Mouse (Mus musculus) cerebellum, postnatal 25 days (tissue): Measurements from ENCODE around the gene Tcn2.
"Not testable (repeated sequence)": the region's sequence is repeated elsewhere in the genome, so short reads cannot be mapped to it uniquely, and the experiment has no call there.

Source experiments
- DNase-seq, 2 experiments: peaks; one replicate each; pipeline ENCODE4 v3.0.0; 2021; ENCODE audit warnings: mixed read lengths in 2 of 2

Gene Tcn2

DNA sequence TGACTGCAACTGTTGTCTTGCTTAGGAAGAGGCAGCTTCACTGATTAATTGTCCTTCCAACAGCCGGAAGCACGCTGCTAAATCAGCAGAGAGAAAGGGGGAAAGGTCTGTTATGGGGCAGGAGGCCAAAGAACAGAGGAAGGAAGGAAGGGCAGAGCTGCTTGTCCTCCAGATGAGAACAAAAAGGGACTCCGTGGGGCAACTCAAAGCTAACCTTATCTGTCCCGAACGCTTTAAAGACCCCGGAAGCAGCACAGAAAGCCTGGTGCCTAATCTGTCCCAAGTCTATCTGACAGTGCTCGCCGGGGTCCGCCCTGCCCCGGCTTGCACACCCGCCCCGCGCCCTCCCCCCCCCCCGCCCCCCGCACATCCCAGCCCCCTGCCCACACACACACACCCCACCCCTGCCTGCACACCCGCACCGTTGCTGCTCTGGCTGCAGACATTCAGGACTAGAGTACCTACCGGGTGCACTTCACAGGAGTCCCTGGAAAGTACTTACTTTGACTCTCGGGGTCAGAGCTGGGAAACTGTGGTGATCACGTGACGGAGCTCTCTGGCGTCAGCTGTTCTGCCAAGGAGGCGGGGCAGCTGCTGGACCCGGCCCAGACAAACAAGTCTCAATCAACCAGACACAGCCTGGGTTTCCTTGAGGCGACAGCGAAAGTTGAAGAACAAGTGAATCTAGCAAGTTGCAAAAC, at the start of gene Tcn2:
TSS of gene Tcn2 (minus strand) at position 649 of the 701 bp plus-strand sequence.
- peak; percentile 45 to 66 for DNase-seq

DNA sequence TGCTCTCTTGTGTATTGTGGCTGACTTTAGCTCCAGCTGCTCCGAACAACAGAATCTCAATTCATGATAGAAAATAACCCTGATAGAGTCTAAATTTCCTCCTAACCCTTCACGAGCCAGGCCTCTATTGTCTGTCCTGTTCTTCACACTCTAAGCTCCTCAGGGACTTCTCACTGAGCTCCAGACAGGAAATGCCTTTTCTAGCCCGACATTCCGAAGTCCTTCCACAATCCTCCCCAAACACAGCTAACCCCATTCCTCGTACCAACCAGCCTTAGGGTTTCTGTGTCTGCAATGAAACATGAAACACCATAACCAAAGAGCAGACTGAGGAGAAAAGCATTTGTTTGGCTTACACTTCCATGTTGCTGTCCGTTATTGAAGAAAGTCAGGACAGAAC, 49.6 kb upstream of the Tcn2 start:
- DNase-seq: no peak

DNA sequence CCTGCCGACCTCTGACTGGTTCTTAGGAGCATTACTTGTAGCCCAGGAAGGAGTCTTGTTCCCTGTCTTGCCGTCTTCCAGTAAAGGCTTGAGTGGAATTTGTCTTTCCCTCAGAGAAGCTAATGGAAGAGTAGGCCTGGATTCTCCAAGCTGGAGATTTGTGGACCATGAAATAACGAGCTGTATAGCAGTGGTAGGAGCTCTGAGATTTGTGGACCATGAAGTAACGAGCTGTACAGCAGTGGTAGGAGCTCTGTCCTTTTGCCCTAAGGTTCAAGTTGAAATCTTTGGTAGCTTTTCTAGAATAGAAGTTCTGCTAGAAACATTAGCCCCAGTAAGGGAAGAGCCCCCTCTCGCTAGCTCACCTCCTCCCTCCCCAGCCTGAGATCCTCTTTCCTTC, 46.5 kb upstream of the Tcn2 start:
- DNase-seq: no peak

DNA sequence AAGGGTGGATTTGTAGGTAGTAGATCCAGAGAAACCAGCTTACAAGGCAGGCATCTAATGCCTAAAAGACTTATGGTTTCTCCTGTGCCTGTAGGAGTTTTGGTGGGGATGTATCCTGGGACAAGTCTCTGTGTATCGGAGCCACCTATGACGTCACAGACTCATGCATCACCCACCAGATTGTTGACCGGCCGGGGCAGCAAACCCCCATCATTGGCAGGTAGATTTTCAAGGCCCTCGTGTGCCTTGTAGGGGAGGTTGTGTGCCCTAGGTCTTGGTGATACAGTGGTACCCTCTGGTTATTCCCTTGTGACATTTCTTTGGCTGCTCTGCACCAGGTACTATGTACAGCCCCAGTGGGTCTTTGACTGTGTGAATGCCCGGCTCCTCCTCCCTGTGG, 44.7 kb upstream of the Tcn2 start, which contains the start of gene 4930556J24Rik:
TSS of gene 4930556J24Rik (minus strand) at position 101 of the 400 bp plus-strand sequence.
- no peak for DNase-seq

DNA sequence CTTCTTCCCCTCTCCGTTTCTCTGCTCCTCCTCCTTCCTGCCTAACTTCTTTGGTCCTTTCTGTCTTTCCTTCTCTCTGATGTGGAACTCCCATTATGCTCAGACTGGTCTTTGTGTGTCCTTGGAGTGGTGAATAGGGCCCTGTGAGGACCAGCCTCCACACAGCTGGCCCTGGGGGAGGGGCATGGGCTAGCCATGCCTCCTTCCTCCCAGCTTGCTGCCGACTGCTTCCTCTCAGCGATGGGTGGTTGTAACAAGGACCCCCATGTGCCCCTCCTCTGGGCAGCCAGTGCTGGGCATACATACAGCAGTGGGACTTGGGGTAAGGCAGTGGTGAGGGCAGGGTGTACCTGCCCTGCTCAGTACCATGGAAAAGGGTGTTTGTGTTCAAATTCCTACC, 42.4 kb upstream of the Tcn2 start:
- peak in 1 of 2 experiments; percentile 14 for DNase-seq

DNA sequence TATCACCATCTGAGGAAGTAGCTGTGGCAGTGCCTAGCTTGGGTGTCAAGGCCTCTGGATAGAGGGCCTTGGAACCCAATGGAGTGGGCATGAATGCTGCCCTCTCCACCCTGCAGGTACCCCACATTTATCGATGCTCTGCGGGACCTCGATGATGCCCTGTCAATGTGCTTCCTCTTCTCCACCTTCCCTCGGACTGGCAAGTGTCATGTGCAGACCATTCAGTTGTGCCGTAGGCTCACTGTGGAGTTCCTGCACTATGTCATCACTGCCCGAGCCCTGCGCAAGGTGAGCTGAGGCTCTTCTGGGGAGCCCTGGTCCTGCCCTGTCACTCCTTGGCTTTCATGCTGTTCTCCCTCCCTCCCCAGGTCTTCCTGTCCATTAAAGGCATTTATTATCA, 41.1 kb upstream of the Tcn2 start:
- DNase-seq: no peak

DNA sequence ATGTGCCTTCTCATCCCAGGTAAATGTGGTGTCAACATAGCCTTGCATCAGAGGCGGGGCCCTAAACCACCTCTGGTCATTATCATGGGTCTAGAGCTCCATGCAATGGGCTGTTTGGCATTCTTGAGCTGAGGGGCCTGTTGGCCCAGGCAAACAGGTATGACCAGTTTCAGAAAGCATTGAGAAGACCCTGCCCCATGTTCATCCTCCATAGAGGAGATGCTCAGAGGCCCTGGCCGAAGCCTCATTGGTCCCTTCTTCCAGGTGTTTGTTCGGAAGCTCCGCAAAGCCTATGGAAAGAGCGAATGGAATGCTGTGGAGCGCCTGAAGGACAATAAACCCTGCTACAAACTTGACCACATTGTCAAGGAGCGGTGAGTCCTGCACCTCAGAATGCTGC, 38.4 kb upstream of the Tcn2 start:
- DNase-seq: peak in 1 of 2 experiments; percentile 2

DNA sequence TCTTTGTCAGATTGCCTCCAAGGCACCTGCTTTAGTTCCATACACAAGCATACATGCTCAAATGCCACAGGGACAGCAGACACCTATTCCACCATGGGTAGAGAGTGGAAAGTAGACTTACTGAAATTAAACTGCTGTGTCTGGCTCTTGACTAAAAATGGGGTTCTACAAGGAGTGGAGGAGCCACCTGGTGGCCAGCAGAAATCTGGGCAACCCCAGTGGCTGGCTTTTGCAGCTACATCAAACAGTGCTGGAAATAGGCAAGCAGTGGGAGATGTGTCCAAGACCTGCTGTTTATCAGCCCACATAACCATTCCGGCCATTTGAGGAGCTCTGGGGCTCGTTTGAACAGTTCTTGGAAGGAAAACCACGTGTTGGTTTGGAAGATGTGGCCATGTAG, 37.9 kb upstream of the Tcn2 start:
- no peak for DNase-seq

DNA sequence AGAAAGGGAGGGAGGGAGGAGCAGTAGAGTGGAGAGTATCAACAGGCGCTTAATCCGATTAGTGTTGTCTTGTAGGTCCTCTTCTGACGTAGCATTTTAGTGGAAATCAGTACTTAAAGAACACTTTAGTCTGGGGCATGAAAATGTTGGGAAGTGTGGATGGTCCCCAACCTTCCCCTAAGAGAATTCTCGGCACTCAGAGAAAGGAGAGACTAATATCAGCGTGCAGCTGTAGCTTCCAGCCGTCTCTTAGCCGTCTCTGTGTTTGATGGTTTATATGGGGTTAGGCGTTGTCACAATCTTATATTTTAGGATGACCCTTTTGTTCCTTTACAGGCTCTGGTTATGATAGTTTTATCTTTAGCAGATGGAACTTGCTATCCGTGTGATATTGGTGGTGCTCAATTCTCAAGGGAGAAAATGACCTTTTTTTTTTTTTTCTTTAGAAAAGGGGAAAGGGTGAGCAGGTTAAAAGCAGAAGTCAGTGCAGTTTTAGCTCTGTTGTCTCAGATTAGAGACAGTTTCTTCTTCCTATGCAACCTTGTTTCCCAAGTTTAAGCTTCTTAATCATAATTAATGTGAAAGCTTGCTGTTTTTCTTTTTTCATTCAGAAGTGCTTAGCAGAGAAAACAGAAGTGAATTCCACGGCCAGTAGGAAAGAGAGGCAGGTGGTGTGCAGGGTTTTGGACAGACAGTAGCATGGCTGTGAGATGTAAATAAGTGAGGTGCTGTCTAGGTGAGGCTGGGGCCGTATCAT, 32.6 kb upstream of the Tcn2 start:
- DNase-seq: no peak

DNA sequence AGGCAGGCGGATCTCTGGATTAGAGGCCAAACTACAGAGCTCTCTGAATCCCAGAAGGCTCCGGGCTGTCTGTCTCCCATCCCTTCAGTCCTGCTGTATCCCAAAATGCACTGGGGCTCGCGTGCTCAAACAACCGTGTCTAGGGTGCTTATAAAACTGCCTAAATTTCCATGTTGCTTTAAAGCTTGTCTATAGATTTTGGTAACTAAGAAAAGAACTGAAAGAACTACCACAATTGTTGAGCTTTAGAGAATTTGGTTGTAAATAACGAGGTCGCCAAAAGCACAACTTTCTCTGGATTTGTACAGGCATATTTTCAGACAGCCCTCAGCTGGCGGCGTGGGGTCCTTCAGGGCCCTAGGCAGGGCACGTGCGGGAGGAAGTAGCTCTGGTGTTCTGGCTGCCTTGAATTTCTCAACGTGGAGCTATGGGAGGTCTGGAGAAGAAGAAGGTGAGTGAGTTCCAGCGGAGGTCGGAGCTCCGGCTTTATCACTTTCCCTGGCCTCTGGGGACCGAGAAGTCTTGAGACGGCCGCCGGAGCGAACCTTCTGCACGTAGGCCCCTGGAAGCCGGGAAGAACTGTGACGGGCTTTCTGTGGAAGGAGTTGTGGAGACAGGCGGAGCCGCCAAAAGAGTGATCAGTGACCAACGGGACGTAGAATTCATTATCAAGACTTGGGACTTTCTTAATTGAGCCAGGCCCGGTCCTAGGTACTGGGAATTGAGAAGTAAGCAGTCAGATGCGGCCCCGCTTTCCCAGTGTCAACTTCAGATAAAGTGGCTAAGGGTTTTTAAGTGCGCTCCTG, 31.9 kb upstream of the Tcn2 start, which contains the start of gene Pes1:
TSS of gene Pes1 (plus strand) at position 366 of the 806 bp plus-strand sequence.
- DNase-seq: peak; percentile 86

DNA sequence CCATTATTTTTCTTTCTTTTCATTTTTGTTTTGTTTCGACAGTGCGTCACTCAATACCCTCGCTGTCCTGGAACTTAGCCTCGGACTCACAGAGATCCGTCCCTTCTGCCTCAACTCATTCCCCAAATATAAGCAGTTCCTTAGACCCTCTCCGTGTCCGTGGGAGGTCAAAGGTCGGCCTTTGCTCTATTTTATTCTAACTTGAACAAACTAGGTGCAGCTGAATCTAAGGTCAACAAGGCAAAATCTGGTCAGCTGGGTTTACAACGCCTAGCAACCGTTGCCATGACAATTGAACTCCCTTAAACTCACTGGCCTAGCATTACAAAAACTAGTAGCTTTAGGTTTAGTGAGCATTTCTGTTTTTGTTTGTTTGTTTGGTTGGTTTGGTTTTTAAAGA, 31.2 kb upstream of the Tcn2 start:
- DNase-seq: no peak

DNA sequence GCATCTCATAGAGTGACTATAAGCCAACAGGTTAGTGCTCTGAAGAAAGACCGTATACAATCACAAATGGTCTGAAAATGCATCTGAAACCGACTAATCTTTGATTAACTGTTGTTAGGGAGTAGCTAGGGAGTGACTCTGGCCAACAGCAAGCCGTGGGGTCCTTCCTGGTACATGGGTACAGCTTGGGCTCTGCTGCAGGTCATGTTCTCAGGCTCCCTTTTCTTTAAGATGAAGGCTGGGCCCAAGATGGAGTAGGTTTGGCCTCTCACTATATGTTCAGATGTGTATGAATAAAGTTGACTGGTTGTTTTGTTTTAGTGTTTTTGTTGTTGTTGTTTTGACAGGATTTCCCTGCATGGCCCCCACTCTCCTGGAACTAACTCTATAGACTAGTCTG, 29.8 kb upstream of the Tcn2 start:
- DNase-seq: no peak

DNA sequence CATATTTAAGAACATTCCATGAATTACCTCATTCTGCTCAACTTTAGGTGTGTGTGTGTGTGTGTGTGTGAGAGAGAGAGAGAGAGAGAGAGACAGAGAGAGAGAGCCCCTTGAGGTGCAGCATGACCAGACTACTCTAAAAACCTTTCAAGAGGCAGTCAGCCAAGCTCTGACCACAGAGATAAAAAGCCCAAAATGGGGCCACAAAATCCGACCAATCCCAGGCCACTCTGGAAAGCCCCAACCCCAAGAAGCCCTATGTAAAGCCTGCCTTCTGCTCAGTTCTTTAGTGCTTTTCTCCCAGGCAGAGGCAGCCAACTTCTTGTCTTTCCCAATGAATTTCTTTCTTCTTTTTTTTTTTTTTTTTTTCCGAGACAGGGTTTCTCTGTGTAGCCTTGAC, 28.9 kb upstream of the Tcn2 start:
- no peak for DNase-seq

DNA sequence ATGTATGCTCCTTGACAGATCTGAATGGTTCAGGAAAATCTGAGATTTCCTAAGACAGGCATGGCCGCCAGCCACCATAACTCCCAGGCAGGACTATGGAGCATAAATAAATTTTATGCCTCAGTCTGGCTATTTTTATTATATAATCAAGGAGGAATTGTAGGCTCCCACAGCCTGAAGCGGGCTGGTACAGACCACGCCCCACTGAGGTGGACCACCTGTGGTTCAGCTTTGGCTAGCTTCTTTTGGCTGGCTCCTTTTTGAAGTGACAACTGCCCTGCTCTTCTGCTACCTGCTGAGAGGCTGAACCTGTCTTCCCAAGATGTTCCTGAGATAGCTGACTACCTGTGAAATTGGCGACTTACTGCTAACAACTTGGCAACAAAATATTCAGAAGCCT, 23.4 kb upstream of the Tcn2 start:
- DNase-seq: not testable (repeated sequence)

DNA sequence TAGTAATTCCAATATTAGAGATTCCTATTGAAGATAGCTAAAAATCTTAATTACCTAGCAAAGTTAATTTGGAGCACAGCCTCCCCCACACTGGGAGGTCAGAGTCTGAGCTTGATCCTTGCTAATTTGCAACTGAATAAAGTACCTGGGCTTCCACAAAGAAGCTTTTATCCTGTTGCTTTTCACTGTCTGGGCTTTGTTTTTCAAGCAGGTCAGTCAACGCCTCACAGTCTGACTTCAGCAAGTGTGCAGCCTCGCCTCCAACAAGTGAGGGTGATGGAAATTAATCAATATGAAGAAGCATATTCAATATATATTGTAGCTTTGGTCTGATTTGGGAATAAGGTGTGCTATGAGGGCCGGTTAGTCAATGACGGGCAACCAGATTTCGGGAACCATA, 22.9 kb upstream of the Tcn2 start:
- DNase-seq: not testable (repeated sequence)

DNA sequence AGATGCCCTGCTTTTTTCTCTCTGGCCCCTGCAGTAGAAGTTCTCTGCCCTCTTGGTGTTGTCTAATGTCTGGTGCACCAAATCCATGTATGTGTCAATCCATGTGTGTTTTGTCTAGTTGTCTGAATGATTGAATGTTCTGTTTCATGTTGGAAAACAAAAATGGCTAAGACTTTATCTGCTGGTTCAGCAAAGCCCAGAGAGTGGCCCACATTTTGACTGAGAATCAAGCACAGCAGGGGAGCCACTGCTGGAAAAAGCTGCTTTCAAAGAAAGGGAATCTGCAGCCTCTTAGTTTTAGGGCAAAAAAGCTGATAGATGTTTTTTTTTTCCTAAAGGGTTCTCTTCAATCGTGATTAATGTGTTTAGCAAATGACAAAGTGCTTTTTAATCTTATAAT, 14.4 kb upstream of the Tcn2 start:
- no peak for DNase-seq

DNA sequence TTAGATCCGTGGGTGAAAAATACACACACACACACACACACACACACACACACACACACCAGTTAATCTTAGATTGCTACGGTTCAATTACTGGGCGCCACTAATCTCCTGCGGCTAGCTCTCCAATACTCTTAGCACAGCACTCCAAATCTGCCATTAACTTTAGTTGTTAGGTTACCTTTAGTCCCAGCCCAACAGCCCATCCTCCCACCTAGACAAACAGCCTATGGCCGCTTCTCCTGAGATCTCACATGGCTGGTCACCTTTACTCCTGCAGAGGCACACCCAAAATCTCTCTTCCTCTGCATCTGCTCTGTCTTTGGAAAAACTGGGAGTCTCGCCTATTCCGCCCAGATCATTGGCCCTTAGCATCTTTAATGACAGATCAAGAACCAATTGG, 9.4 kb upstream of the Tcn2 start:
- DNase-seq: no peak

DNA sequence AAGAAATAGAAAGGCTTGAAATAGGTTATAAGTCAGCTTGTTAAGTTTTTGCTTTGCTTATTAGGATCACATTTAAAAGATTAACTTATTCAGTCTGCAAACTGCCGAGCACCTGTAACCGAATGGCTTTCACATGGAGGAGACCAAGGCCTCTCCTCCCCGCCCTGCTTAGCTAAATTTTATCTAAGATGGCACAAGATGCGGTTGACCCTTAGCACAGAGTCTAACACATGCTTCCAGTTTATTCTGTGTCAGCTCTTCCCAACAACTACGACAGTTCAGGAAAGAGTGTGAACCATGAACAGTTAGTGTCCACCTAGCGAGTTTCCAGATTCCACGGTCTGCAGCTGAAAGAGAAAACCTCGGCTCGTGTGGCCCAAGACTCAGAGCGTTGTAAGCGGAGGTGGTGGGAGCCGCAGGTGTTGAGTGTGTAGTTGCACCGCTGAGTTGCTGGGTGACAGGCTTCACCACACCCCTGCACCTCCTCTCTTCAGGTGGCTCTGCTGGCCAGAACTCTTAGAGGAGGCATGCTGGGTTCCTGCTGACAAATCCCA, 5.4 kb upstream of the Tcn2 start:
- no peak for DNase-seq

DNA sequence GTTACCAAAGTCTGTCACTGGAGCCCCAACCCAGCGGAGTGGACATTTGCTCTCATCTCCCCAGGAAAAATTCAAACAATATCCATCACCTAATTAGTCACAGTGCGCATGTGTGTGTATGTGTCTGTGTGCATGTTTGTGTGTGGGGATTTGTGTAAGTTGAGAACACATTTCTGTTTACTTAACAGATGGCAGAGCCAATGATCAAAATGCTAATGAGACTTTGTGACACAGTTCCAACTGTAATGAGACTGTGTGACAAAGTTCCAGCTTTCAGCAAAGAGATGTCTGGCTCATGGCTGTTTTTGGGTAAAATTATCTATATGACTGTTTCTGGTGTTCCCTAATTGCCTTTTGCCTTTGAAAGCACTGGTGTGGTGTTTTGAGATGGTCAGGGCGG, 4.4 kb upstream of the Tcn2 start:
- DNase-seq: no peak

DNA sequence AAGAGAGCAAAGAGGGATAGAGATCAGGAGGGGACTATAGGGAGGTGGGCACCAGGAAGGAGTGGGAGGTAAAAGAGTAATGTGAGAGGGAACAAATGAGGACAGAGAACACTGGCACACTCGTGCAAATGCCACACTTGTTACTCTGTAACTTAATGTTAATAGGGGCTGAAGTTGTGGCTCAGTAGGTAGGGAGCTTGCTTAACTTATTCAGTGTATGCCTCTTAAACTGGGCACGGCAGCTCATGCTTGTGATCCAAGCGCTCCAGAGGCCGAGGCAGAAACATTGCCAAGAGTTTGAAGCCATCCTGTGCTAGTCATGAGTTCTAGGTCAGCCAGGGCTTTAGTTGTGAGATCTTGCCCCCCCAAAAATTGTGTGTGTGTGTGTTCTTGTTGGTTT, 3.2 kb upstream of the Tcn2 start:
- no peak for DNase-seq

DNA sequence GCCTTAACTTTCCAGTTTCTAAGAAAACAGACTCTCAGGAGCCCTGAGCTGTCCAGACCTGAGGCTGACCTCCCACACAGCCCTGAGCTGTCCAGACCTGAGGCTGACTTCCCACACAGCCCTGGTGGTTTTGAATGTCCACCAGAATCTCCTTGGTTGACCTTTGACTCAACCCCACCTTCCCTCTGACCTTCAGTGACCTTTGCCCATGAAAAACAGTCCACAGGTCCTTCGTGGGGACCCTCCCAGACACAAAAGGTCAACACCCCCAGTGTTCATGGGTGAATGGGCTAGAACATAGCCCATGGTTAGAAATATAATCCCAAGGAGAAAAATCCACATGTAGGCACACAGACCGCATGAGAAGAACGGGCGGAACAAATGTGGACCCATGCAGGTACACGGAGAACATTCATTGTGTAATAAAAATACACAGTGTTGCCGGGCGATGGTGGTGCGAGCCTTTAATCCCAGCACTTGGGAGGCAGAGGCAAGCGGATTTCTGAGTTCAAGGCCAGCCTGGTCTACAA, 1.9 kb upstream of the Tcn2 start:
- no peak for DNase-seq

DNA sequence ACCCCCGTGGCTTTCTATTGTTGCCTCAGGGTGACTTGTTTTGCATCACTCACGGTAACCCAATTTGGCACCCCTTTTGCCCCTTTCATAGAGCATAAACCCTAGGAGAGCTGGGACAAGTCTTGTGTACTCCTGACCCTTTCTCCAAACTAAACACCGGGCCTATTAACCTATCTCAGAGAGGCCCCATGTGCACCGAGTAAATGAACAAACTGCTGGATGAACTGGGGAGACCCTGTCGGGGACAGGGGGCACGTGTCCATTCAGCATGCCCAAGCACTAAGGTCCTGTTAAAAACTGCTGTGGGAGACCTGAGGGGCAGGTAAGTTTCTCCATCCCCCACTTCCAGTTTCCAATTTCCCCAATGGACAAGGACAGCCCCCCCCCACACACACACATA, 1.0 kb downstream of the Tcn2 start:
- no peak for DNase-seq

DNA sequence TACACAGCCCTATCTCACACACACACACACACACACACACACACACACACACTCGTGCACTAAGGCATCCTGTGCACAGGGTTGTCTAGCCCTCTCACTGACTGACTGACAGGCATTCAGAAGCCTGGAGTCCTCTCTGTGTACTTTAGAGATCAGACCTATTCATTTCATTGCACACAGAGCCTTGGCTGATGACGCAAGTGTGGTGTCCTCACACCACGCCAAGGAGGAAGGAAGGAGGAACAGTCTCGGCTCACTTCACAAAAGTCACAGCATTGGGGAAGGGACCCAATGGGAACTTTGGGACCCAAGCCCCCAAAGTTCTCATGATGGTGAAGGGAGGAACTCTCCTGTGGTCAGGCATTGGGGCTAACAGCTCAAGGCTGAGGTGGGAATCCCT, 1.9 kb downstream of the Tcn2 start:
- DNase-seq: no peak
